Mouse (Mus musculus) neural tube, embryonic 13.5 days (tissue): ENCODE results near the gene Tle3. TPM values are rescaled to one million over a fixed set of nuclear protein-coding genes. Genes with fewer than 3 reads are reported as not detected.

ENCODE experiments used
- ATAC-seq: fragments of 200-750 bp; cut with Nextera tagmentation; 2 replicates; pipeline ENCODE4 v1.8.0; 2017; ENCODE audit warnings: low read depth, mild to moderate bottlenecking, moderate TSS enrichment, moderate library complexity
- H3K27ac ChIP-seq: fragments of 300-500 bp; sonication (generic); replicated peaks from 2 replicates; pipeline ENCODE4 v1.5.1; 2015; ENCODE audit warnings: moderate library complexity, mild to moderate bottlenecking, inconsistent platforms
- H3K27me3 ChIP-seq: fragments of 300-500 bp; sonication (generic); 2 replicates; pipeline ENCODE4 v1.6.1; 2015; ENCODE audit warnings: mild to moderate bottlenecking, inconsistent platforms
- H3K36me3 ChIP-seq: fragments of 300-500 bp; sonication (generic); 2 replicates; pipeline ENCODE4 v1.6.1; 2015; ENCODE audit warnings: mild to moderate bottlenecking, inconsistent platforms
- H3K4me1 ChIP-seq: fragments of 300-500 bp; sonication (generic); replicated peaks from 2 replicates; pipeline ENCODE4 v1.6.1; 2015; ENCODE audit warnings: inconsistent platforms
- H3K4me2 ChIP-seq: fragments of 300-500 bp; sonication (generic); 2 replicates; pipeline ENCODE4 v1.6.1; 2015; ENCODE audit warnings: inconsistent platforms, mild to moderate bottlenecking, moderate library complexity
- H3K4me3 ChIP-seq: fragments of 300-500 bp; sonication (generic); 2 replicates; pipeline ENCODE4 v1.5.1; 2015; ENCODE audit warnings: mild to moderate bottlenecking, inconsistent platforms
- H3K9ac ChIP-seq: fragments of 300-500 bp; sonication (generic); 2 replicates; pipeline ENCODE4 v1.6.1; 2015; ENCODE audit warnings: moderate library complexity, mild to moderate bottlenecking, inconsistent platforms
- H3K9me3 ChIP-seq: fragments of 300-500 bp; sonication (generic); 2 replicates; pipeline ENCODE4 v1.6.1; 2016; ENCODE audit warnings: inconsistent platforms
- WGBS: fragments of 180-500 bp; shearing (Covaris S2); methylation state at CpG from one replicate; pipeline ENCODE4 v1.1.7; 2015; 5-methylcytosine and 5-hydroxymethylcytosine counted together
- polyA plus RNA-seq: library from polyadenylated mRNA; unstranded; fragments of >200 nt; fragmentation: Nextera tagmentation; extraction: Ambion mirVana; gene quantifications from 2 replicates; pipeline ENCODE4 v1.2.1, GENCODE M21; 2015

Gene Tle3
- polyA plus RNA-seq, 1 experiment from 2014 or later, result 31.1 TPM

DNA sequence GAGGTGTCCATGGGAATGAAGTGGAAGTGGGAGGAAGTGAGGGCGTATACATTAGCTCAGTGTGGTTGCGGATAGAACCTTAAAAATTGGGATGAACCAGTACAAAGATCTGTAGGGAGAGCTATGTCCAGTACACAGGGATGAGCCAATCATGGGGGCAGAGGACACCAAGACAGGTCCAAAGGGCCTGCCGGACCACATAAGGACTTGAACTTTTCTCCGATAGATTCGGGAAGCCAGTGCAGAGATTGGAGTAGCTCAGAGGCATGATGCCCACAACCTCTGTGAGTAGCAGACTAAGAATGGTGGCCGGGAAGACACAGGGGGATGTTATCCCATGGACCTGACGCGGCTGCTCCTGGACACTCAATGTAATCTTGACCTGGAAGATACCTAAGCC, 12.0 kb upstream of the Tle3 start:
- WGBS, result 95% methylated on average over 8 of the region's 8 CpGs
- ATAC-seq, result no peak

DNA sequence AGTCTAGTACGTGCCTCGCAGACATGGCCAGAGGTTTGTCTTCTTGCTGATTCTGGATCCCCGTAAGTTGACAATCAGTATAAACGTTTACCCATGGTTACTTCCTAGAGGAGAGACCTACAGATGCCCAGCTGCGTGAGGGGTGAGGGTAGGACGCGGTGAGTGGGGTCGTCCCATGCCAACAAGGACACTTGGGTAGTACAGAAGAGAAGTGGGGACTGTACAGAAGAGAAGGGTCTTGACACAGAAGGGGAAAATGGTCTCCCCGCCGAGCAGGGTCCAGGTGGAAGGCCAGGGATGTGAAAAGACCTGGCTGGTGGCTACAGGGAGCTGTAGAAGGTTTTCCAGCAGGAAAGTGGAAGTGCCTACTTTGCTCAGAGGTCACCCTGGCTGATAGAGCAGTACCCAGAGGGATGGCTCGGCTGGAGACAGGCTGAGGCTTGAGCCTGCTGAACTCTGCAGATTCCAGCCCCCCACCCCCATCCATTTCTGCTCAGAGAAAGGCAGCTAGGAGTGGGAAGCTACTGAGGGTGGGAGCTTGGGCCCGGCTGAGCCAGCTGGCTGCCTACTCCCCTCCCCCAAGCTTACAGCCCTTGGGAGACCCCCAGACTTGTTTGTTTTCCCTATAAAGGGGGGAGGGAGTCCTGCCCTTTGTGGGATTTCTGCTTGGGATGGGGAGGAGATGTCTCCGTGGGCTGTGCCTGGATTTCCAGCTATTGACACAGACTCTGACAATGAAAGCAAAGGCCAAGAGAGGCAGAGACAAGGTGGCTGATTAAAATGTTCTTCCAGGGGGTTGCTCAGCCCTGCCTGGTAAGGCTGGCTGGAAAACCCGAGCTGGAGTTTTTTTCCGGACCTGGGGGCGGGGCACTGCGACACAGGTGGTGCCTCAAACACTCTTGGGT, 11.2 kb upstream of the Tle3 start:
- peak overlapping the region; percentile 80 for H3K27ac ChIP-seq
- peak overlapping the region; percentile 32 for H3K4me2 ChIP-seq
- peaks cover 38% of the 10 kb centered on the region for H3K27me3 ChIP-seq
- H3K9me3 ChIP-seq, result no peaks in the 10 kb centered on the region
- peaks cover 53% of the 10 kb centered on the region for H3K4me1 ChIP-seq
- no peak overlapping the region for H3K9ac ChIP-seq
- no peaks in the 10 kb centered on the region for H3K36me3 ChIP-seq
- no peak overlapping the region for H3K4me3 ChIP-seq
- 20% methylated on average over 17 of the region's 17 CpGs for WGBS
- peak; percentile 90 for ATAC-seq

More for the DNA sequence above, 12.0 kb upstream of the Tle3 start:
- Histone ChIP-seq H3K4me2 (no peak overlapping the region), H3K4me3 (no peak overlapping the region), H3K4me1 (peaks cover 50% of the 10 kb centered on the region), H3K27ac (no peak overlapping the region), H3K36me3 (no peaks in the 10 kb centered on the region), H3K9ac (no peak overlapping the region), H3K27me3 (peaks cover 30% of the 10 kb centered on the region), H3K9me3 (no peaks in the 10 kb centered on the region)

DNA sequence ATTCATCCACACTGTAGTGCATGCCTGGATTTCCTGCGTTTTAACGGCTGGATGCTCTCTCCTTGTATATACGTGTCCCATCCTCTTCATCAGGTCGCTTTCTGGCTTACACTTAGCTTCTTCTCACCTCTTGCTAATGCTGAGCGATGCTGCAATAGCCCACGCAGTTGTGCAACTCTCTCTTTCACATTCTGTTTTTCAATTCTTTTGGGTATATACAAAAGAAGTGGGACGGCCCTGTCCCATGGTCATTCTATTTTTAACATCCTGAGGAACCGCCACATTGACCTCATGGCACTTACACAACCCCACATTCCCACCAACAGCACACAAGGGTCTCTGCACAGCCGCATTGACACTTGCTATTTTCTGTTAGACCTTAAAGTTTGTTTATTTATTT, 9.0 kb upstream of the Tle3 start:
- Histone ChIP-seq H3K4me1 (peaks cover 68% of the 10 kb centered on the region), H3K9me3 (no peaks in the 10 kb centered on the region), H3K36me3 (no peaks in the 10 kb centered on the region), H3K4me2 (no peak overlapping the region), H3K27me3 (peaks cover 52% of the 10 kb centered on the region), H3K27ac (no peak overlapping the region), H3K4me3 (no peak overlapping the region), H3K9ac (no peak overlapping the region)
- 42% methylated on average over 9 of the region's 9 CpGs for WGBS
- ATAC-seq, result no peak

DNA sequence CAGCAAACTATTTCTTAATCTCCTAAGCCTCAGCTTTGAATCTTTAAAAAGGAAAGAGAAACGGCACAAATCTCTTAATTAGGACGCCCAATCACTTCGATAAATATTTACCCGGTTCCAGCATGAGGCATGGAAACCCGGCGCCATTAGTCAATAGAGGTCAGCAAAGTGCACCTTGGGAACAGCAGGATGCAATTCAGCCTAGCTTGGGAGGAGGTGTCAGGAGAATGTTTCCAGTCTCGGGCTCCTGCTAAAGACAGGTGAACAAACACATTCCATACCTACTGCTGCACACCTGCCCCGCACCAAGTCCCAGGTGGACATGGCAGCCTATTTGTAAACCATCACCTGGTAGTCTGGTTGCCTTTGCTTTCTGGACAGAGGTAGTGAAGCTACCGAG, 6.1 kb upstream of the Tle3 start:
- Histone ChIP-seq H3K36me3 (no peaks in the 10 kb centered on the region), H3K4me1 (peaks cover 65% of the 10 kb centered on the region), H3K27me3 (peaks cover 49% of the 10 kb centered on the region), H3K9me3 (no peaks in the 10 kb centered on the region), H3K27ac (no peak overlapping the region), H3K4me2 (no peak overlapping the region), H3K9ac (no peak overlapping the region), H3K4me3 (no peak overlapping the region)
- 33% methylated on average over 9 of the region's 9 CpGs for WGBS
- ATAC-seq, result no peak

DNA sequence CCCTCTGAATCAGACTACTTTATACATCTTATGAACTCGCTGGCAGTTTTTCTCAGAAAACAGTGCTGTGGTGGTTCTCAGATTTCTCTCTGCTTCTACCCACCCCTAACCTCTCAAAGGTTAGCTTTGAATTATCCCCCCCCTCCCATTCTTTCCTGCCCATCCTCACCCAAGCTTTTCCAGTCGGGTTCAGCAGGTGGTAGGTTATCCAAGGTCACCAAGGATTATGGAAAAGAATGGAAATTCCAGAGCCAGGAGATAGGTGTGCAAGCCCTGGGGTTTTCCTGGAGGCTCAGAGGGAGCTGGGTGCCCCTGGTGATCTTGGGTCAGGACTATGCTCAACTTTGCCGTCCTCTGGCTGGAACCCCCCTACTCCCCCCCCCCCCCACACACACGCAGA, 5.0 kb upstream of the Tle3 start:
- WGBS, result 32% methylated on average over 4 of the region's 4 CpGs
- peaks cover 63% of the 10 kb centered on the region for H3K4me1 ChIP-seq
- H3K4me3 ChIP-seq, result no peak overlapping the region
- no peaks in the 10 kb centered on the region for H3K9me3 ChIP-seq
- no peak overlapping the region for H3K9ac ChIP-seq
- no peak overlapping the region for H3K4me2 ChIP-seq
- no peak overlapping the region for H3K27ac ChIP-seq
- H3K27me3 ChIP-seq, result peaks cover 45% of the 10 kb centered on the region
- H3K36me3 ChIP-seq, result no peaks in the 10 kb centered on the region
- no peak for ATAC-seq

DNA sequence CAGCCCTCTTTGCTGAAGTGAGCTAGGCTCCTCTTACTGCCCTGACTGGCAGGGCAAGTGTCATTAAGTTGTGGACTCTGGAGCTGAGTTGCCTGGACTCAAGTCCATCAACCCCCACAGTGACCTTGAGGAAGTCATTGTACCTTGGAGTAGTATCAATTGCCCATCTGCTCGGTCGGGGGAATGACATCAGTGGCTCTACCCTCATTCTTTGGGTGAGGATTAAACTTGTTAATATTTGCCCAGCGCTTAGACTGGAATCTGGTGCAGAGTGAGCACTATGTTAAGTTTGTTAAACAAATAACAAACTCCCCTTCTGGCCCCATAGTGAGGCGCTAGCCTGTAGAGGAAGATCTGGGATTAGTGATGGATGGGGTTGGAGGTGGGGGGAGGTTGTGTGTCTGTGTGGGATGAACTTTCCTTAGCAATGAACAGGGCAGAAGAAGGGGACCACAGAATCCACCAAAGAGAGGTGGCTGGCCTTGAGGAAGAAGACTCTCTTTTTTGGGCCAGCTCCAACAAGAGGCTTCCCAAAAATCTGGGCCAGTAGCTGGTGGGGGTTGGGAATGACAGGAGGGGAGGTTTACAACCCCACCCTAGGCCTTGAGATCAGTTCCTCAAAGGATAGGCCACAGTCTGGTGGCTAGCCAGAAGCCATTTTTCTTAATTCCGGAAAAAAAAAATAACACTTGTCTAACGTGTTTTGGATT, 4.2 kb upstream of the Tle3 start:
- Histone ChIP-seq H3K4me3 (no peak overlapping the region), H3K9me3 (no peaks in the 10 kb centered on the region), H3K27me3 (peaks cover 39% of the 10 kb centered on the region), H3K9ac (no peak overlapping the region), H3K4me2 (no peak overlapping the region), H3K4me1 (peaks cover 54% of the 10 kb centered on the region), H3K27ac (no peak overlapping the region), H3K36me3 (no peaks in the 10 kb centered on the region)
- no peak for ATAC-seq
- WGBS, result 25% methylated on average over 6 of the region's 6 CpGs

DNA sequence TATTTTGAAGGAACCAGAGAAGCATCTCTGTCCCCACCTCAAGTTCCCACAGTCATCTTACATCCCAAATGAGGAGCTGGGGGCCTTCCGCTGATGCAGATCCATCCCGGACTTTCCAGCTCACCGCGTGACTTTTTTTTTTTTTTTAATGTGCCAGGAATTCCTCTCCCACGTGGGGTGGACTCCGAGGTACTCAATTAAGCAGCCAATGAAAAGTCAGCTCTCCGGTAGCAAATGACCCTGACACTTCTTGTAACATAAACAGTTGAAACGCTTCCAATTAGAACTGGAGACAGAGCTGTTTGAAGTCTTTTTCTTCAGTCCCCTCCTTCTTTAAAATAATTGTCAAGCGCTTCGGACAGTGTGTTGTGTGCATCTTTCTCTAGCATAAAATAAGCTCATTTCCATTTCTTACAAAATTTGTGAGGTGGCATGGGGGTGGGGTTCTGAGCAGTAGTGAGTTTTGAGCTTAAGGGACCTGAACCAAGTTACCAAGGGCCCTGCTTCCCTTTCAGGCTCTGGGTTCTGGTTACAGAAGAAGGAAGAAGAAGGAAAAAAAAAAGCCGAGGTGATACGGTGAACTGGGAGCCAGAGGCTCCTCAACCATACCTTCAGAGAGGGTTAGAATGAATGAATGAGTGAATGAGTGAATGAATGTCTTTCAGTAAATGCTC, 3.5 kb upstream of the Tle3 start:
- Histone ChIP-seq H3K4me1 (peaks cover 48% of the 10 kb centered on the region), H3K27ac (peak overlapping the region; percentile 57), H3K9ac (no peak overlapping the region), H3K4me2 (peak overlapping the region; percentile 56), H3K27me3 (peaks cover 37% of the 10 kb centered on the region), H3K4me3 (no peak overlapping the region), H3K9me3 (no peaks in the 10 kb centered on the region), H3K36me3 (no peaks in the 10 kb centered on the region)
- WGBS, result under 1% methylated on average over 12 of the region's 12 CpGs
- ATAC-seq, result no peak

DNA sequence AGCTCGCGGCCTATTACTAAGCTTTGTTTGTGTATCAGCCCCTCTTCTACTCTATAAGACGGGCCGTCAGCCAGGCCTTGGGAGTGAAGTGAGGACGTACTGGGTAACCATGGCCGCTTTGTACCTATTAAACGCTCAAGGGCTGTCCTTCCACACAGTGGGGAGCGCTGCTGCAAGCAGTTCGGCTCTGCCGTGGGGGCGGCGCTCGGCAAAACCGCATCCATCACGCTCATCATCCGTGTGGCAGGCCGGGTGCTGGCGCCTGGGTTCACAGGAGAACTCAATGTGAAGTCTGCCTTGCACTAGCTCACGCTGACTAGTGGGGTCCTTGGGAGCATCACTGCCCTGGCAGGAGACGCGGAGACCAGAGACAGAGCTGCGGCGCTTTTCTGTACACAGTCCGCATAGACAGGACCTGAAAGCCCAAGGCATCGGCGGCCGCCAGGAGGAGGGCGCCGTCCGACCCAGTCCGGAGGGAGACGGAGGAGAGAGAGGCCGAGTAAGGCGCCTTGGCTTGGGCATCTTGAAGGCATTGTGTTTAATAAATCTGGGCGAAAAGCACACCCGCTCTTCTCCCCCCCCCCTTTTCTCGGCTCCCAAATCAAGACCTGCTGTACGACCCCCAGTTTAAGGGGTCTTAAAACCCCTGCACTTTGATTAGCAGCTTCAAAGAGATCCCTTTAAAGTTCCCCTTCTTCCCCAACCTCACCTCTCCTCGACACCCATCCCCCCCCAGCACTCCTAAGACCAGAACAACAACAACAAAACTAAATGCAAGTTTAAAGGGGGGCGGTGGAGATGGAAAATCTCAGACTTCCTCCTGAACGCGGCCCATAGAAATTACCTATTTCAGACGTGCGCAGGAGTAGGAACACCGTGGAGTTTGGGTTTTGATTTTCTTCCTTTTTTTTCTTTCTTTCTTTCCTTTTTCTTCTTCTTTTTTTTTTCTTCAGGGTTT, 2.6 kb upstream of the Tle3 start:
- Histone ChIP-seq H3K4me3 (peak overlapping the region; percentile 19), H3K27me3 (peaks cover 28% of the 10 kb centered on the region), H3K9ac (peak overlapping the region; percentile 53), H3K36me3 (no peaks in the 10 kb centered on the region), H3K27ac (peak overlapping the region; percentile 57), H3K4me1 (peaks cover 53% of the 10 kb centered on the region), H3K9me3 (no peaks in the 10 kb centered on the region), H3K4me2 (peak overlapping the region; percentile 56)
- under 1% methylated on average over 45 of the region's 45 CpGs for WGBS
- ATAC-seq, result peak; percentile 15; the same call in 1 of the 2 replicates

DNA sequence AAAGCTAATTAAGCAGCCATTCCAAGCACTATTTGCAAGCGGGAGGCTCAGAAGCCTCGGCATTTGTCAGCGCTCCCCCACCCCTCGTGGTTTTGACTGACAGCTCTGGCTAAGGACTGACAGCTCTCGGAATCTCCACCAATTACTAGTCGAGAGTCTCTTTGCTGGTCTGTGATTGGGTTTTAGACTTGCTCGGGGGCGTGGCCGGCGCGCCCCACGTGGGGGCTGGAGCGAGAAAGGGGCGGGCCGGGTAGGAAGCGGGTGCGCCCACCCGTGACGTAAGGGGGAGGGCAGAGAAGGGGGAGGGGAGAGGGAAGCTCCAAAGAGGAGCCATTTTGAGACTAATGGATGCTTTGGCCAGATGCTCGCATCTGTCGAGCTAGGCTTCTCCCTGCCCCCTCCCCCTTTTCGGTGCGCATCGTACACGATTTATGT, 1.7 kb upstream of the Tle3 start:
- under 1% methylated on average over 20 of the region's 25 CpGs for WGBS
- H3K4me2 ChIP-seq, result peak overlapping the region; percentile 85
- H3K36me3 ChIP-seq, result no peaks in the 10 kb centered on the region
- H3K4me1 ChIP-seq, result peaks cover 62% of the 10 kb centered on the region
- ATAC-seq, result peak; percentile 87
- no peaks in the 10 kb centered on the region for H3K9me3 ChIP-seq
- peak overlapping the region; percentile 92 for H3K4me3 ChIP-seq
- peak overlapping the region; percentile 96 for H3K27ac ChIP-seq
- H3K27me3 ChIP-seq, result peaks cover 19% of the 10 kb centered on the region
- peak overlapping the region; percentile 71 for H3K9ac ChIP-seq

DNA sequence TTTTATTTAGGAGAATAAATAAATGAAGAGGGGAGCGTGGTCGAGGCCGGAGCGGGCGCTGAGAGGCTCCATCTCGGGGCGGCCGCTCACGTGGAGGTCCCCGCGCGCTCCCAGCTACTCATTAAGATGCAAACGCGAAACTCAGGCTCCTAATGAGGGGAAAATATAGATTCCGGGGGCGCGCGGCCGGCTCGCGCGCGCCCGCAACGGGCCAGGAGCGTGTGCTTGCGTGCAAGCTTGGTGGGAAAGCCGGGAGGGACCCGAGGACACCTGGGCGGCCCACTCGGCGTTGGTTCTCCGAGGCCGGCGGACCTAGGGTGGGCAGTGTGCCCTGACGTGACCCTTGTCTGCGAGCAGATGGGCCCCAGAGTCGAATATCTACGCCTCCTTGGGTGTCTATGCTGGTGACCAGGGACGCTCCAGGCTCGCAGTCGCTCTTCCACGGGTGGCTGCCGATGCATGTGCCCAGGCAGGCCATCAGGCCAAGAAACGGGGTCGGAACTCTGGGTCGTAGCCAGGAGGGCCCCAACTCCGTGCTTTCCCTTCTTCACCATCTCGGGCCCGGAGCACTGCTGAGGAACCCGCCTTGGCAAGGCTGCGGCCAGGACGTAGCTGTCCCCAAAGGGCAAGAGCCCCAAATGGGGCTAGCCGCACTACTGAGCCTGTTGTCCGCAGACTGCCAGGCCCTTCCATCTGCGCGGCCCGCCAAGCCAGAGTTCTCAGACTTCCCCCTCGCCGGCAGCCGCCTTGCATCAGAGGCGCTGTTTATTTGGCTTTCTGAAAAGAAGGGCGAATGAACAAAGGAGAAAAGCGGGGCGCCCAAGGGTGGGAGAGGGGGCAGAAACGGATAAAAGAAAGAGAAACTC, 1.0 kb upstream of the Tle3 start:
- peak; percentile 43 for ATAC-seq
- under 1% methylated on average over 66 of the region's 66 CpGs for WGBS
- Histone ChIP-seq H3K27me3 (peaks cover 12% of the 10 kb centered on the region), H3K4me1 (peaks cover 64% of the 10 kb centered on the region), H3K9ac (peak overlapping the region; percentile 71), H3K36me3 (no peaks in the 10 kb centered on the region), H3K27ac (peak overlapping the region; percentile 96), H3K4me3 (peak overlapping the region; percentile 92), H3K4me2 (peak overlapping the region; percentile 85), H3K9me3 (no peaks in the 10 kb centered on the region)
